In genomic region chr6:82996740-82997315, GRCm38 (mm10) we compare ENCODE assay signal across 8 mouse cellular contexts. TPM values are rescaled to one million over a fixed set of nuclear protein-coding genes. Genes with fewer than 3 reads are reported as not detected.
A peak's percentile ranks its signal among the peaks of the same experiment; 100 is the strongest.
DNase-seq lines count a peak whose midpoint lies in the region; ATAC-seq lines count a peak whose summit lies in the region.

No protein-coding gene starts in this region.

- peak overlapping the region; percentile 33 for H3K4me2 ChIP-seq in forebrain, embryonic 14.5 days (ENCODE audit: low read length)
- peak overlapping the region; percentile 47 for H3K4me2 ChIP-seq in neural tube, embryonic 15.5 days

- no peak overlapping the region for H3K27ac ChIP-seq in forebrain, embryonic 14.5 days (ENCODE audit: low read depth, low read length)
- peak overlapping the region; percentile 42; the same call in 1 of the 2 replicates for H3K27ac ChIP-seq in neural tube, embryonic 15.5 days (replicated peaks)

- ATAC-seq in forebrain, embryonic 14.5 days, result peak; percentile 97
- ATAC-seq in neural tube, embryonic 15.5 days (ENCODE audit: low FRiP score), result peak; percentile 96

- H3K9me3 ChIP-seq in forebrain, embryonic 14.5 days (replicated peaks; ENCODE audit: control insufficient read depth, low read length), result no peaks in the 10 kb centered on the region
- no peaks in the 10 kb centered on the region for H3K9me3 ChIP-seq in neural tube, embryonic 15.5 days (replicated peaks)

- WGBS in forebrain, embryonic 14.5 days, result 12% methylated on average over 11 of the region's 11 CpGs
- WGBS in neural tube, embryonic 15.5 days, result 14% methylated on average over 11 of the region's 11 CpGs

- H3K4me3 ChIP-seq in forebrain, embryonic 14.5 days (ENCODE audit: low read depth, low read length), result no peak overlapping the region
- H3K4me3 ChIP-seq in neural tube, embryonic 15.5 days (replicated peaks), result 0 out of 2 replicates have a peak overlapping the region, but pooled peaks have one; percentile 2

- DNase-seq in ES-CJ7 (ENCODE audit: low read depth, low spot score), result peak; percentile 94
- DNase-seq in cerebellum, adult 11 months, result peak; percentile 81
- DNase-seq in forebrain, embryonic 14.5 days (ENCODE audit: low spot score), result peak; percentile 97
- peak; percentile 87 to 92 for DNase-seq in heart, postnatal 14 days
- DNase-seq in layer of hippocampus, adult 11-12 months (ENCODE audit: low spot score), result peak; percentile 96
- peak; percentile 93 to 94 for DNase-seq in lung, adult 18-20 months
- DNase-seq in testis, postnatal 14 days (ENCODE audit: low spot score), result peak; percentile 84

- peak overlapping the region; percentile 21; the same call in 1 of the 2 replicates for H3K9ac ChIP-seq in forebrain, embryonic 14.5 days (ENCODE audit: low read length)
- no peak overlapping the region for H3K9ac ChIP-seq in neural tube, embryonic 15.5 days (replicated peaks)

- intact Hi-C loops in heart, postnatal 14 days (cut with DNase I), result loop anchor here (2.0 to 10.0 kb wide), 4 partner anchors 35 to 278 kb away; partner anchors contain the start of genes Dok1 and Loxl3

- H3K27me3 ChIP-seq in forebrain, embryonic 14.5 days (replicated peaks; ENCODE audit: control insufficient read depth, insufficient read depth, low read length), result no peaks in the 10 kb centered on the region
- peaks cover 7% of the 10 kb centered on the region; the same call in 1 of the 2 replicates for H3K27me3 ChIP-seq in neural tube, embryonic 15.5 days (replicated peaks)

- H3K4me1 ChIP-seq in forebrain, embryonic 14.5 days (ENCODE audit: control insufficient read depth, insufficient read depth, low read length), result no peaks in the 10 kb centered on the region
- peaks cover 18% of the 10 kb centered on the region for H3K4me1 ChIP-seq in neural tube, embryonic 15.5 days

- no peaks in the 10 kb centered on the region for H3K36me3 ChIP-seq in forebrain, embryonic 14.5 days (ENCODE audit: control insufficient read depth, insufficient read depth, low read length)
- H3K36me3 ChIP-seq in neural tube, embryonic 15.5 days, result no peaks in the 10 kb centered on the region

RNA-seq across cellular contexts. Expression of gene Dok1, which starts 36.4 kb away (rescaled TPM):
- 2.6 and 3.4 TPM in 2 replicates for polyA plus RNA-seq in forebrain, embryonic 14.5 days (2014; fragmentation: Nextera tagmentation; extraction: Ambion mirVana)
- 1 to 10 TPM; 3.7 to 4.3 TPM for total RNA-seq in heart, postnatal 14 days (2021)
- 2.4 and 6.8 TPM in 2 replicates for polyA plus RNA-seq in neural tube, embryonic 15.5 days (2015; fragmentation: Nextera tagmentation; extraction: Ambion mirVana)

RNA-seq across cellular contexts. Expression of gene Loxl3, which starts 37.1 kb away (rescaled TPM):
- 3.8 and 4.9 TPM in 2 replicates for polyA plus RNA-seq in forebrain, embryonic 14.5 days (2014; fragmentation: Nextera tagmentation; extraction: Ambion mirVana)
- total RNA-seq in heart, postnatal 14 days (2021), result 1 to 10 TPM; 3.9 to 4.9 TPM
- polyA plus RNA-seq in neural tube, embryonic 15.5 days (2015; fragmentation: Nextera tagmentation; extraction: Ambion mirVana), result 7.6 and 8.6 TPM in 2 replicates

RNA-seq across cellular contexts. Expression of gene M1ap, which starts 50.1 kb away (rescaled TPM):
- polyA plus RNA-seq in forebrain, embryonic 14.5 days (2014; fragmentation: Nextera tagmentation; extraction: Ambion mirVana), result 0.13 TPM in 1 of 2 replicates, not detected in the other
- under 1 TPM in 1 of 2 experiments, not detected in 1; 0.14 TPM for total RNA-seq in heart, postnatal 14 days (2021)
- polyA plus RNA-seq in neural tube, embryonic 15.5 days (2015; fragmentation: Nextera tagmentation; extraction: Ambion mirVana), result 0.20 TPM in 1 of 2 replicates, not detected in the other

RNA-seq across cellular contexts. Expression of gene Sema4f, which starts 57.3 kb away (rescaled TPM):
- 4.0 and 5.7 TPM in 2 replicates for polyA plus RNA-seq in forebrain, embryonic 14.5 days (2014; fragmentation: Nextera tagmentation; extraction: Ambion mirVana)
- total RNA-seq in heart, postnatal 14 days (2021), result under 1 TPM; 0.29 to 0.33 TPM
- 24.3 and 26.1 TPM in 2 replicates for polyA plus RNA-seq in neural tube, embryonic 15.5 days (2015; fragmentation: Nextera tagmentation; extraction: Ambion mirVana)

RNA-seq across cellular contexts. Expression of gene Aup1, which starts 57.5 kb away (rescaled TPM):
- 101 and 107 TPM in 2 replicates for polyA plus RNA-seq in forebrain, embryonic 14.5 days (2014; fragmentation: Nextera tagmentation; extraction: Ambion mirVana)
- total RNA-seq in heart, postnatal 14 days (2021), result 10 to 100 TPM; 82.7 to 85.5 TPM
- polyA plus RNA-seq in neural tube, embryonic 15.5 days (2015; fragmentation: Nextera tagmentation; extraction: Ambion mirVana), result 182 and 185 TPM in 2 replicates
